Mouse (Mus musculus): ENCODE data around the gene Ap5z1. TPM values are rescaled to one million over a fixed set of nuclear protein-coding genes. Genes with fewer than 3 reads are reported as not detected.

Gene Ap5z1
- 9.9 and 11.8 TPM in 2 replicates for polyA plus RNA-seq (2015; fragmentation: Nextera tagmentation; extraction: Ambion mirVana)

DNA sequence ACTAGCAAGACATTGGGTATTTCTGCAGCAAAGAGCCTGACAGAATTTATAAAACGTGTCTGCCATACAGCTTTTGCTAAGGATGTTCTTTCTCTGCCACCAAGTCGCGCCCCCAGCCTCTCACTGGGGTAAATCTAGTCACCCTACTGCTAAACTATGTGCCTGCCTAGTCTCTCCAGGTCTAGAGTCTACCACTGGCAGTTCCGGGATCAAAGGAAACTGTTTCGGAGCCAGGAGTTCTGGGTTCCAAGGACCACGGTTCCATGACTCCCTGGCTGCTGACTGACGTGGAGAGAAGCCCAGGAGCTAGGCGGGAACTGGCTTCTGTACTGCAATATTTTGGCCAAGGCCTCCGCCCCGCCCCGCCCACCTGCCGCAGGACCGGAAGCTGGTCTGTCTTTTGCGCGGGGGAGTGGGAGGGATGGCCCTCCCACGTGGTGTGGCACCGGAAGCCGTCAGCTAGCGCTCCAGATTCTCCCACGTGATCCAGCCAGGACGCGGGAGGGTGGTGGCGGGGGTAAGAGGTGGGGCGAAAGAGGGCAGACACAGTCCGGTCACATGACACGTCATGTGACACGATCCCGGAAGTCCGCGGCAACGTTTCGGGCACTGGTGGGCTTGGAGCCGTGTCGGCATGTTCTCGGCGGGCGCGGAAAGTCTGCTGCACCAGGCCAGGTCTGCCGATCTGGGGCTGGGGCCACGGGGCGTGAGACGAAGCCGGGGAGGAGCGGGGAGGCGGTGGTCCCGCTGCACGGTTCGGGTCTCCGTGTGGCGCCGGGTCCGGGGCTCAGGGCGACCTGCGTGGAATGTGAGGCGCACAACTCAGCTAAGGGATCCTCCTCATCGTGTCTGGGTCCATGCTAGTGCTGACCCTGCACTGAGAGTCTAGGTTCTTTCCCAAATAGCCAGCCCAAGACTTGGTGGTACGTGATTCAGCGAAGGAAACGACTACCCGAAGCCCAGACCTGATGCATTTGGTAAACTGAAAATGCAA, at the start of gene Ap5z1:
Gene Ap5z1 (plus strand): TSS at position 484 of the 994 bp plus-strand sequence.
- Histone ChIP-seq H3K27ac (replicated peaks) (peak within 1 kb of the TSS; percentile 92), H3K4me3 (replicated peaks) (peak within 1 kb of the TSS; percentile 71), H3K9ac (peak within 1 kb of the TSS; percentile 59), H3K9me3 (replicated peaks) (no peaks in the 10 kb centered on the region), H3K4me1 (peaks cover 31% of the 10 kb centered on the region), H3K36me3 (peaks cover 20% of the 10 kb centered on the region), H3K27me3 (no peaks in the 10 kb centered on the region), H3K4me2 (replicated peaks) (peak within 1 kb of the TSS; percentile 86)
- 2% methylated on average over 60 of the region's 60 CpGs for WGBS
- peak; percentile 93 for ATAC-seq (ENCODE audit: insufficient number of reproducible peaks, low FRiP score, low TSS enrichment, low read depth)

DNA sequence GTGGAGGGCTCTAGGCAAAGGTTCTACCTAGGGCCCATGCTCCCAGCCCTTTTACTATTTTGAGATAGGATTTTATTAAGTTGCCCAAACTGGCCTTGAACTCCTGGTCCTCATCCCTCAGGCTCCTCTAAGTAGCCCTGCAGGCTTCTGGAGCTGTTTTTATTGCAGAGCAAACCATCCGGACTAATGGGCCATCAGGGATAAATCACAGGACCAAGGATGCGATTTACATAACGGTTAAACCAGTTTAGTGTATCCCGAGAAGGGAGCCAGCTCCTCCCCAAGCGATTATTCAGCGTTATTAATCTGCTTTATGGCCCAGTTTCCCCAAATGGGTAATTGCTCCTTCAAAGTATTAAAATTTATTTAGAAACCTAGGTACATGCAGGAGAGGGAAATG, 48.3 kb upstream of the Ap5z1 start:
- 62% methylated on average over 6 of the region's 6 CpGs for WGBS
- Histone ChIP-seq H3K27ac (replicated peaks) (no peak overlapping the region), H3K4me3 (replicated peaks) (no peak overlapping the region), H3K27me3 (no peaks in the 10 kb centered on the region), H3K4me1 (peaks cover 49% of the 10 kb centered on the region), H3K4me2 (replicated peaks) (no peak overlapping the region), H3K36me3 (peaks cover 20% of the 10 kb centered on the region), H3K9me3 (replicated peaks) (no peaks in the 10 kb centered on the region), H3K9ac (no peak overlapping the region)
- ATAC-seq (ENCODE audit: insufficient number of reproducible peaks, low FRiP score, low TSS enrichment, low read depth): no peak

GRCm38 (mm10) chr5:142416070-142416775, 47.5 kb upstream of the Ap5z1 start:
- no peak for ATAC-seq (ENCODE audit: insufficient number of reproducible peaks, low FRiP score, low TSS enrichment, low read depth)
- Histone ChIP-seq H3K9me3 (replicated peaks) (no peaks in the 10 kb centered on the region), H3K36me3 (peaks cover 20% of the 10 kb centered on the region), H3K4me1 (peaks cover 41% of the 10 kb centered on the region), H3K27me3 (no peaks in the 10 kb centered on the region), H3K4me2 (replicated peaks) (no peak overlapping the region), H3K27ac (replicated peaks) (0 out of 2 replicates have a peak overlapping the region, but pooled peaks have one; percentile 24), H3K4me3 (replicated peaks) (no peak overlapping the region), H3K9ac (no peak overlapping the region)
- WGBS: 30% methylated on average over 14 of the region's 14 CpGs

- H3K4me2 ChIP-seq (replicated peaks): no peak overlapping the region
- WGBS: 80% methylated on average over 3 of the region's 3 CpGs
- H3K9me3 ChIP-seq (replicated peaks): no peaks in the 10 kb centered on the region
- peaks cover 41% of the 10 kb centered on the region for H3K4me1 ChIP-seq
- H3K27ac ChIP-seq (replicated peaks): no peak overlapping the region
- no peak overlapping the region for H3K4me3 ChIP-seq (replicated peaks)
- H3K36me3 ChIP-seq: peaks cover 22% of the 10 kb centered on the region
- no peaks in the 10 kb centered on the region for H3K27me3 ChIP-seq
- H3K9ac ChIP-seq: no peak overlapping the region
- no peak for ATAC-seq (ENCODE audit: insufficient number of reproducible peaks, low FRiP score, low TSS enrichment, low read depth)
Measured at GRCm38 (mm10) chr5:142417104-142417503, 46.6 kb upstream of the Ap5z1 start.

DNA sequence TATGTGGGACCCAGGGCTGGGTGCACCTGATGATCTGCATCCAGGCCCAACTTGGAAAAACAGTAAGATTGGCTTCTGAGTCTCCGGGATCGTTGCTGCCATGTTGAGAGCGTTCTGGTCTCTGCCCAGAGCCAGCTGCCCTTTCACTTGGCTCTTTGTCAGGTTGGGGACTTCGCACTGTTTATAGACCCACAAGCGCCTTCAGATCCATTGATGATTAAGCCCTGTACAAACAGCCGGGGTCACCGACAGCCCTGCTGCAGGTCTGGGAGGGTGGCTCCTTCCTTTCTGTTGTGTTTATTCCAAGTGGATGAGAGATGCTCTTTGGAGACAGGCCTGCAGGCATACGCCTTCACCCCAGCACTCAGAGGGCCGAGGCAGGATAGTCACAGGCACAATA, 45.9 kb upstream of the Ap5z1 start:
- no peak overlapping the region for H3K9ac ChIP-seq
- 75% methylated on average over 9 of the region's 9 CpGs for WGBS
- ATAC-seq (ENCODE audit: insufficient number of reproducible peaks, low FRiP score, low TSS enrichment, low read depth): no peak
- H3K4me3 ChIP-seq (replicated peaks): no peak overlapping the region
- H3K27ac ChIP-seq (replicated peaks): no peak overlapping the region
- H3K4me2 ChIP-seq (replicated peaks): no peak overlapping the region
- peaks cover 33% of the 10 kb centered on the region for H3K4me1 ChIP-seq
- no peaks in the 10 kb centered on the region for H3K27me3 ChIP-seq
- H3K9me3 ChIP-seq (replicated peaks): no peaks in the 10 kb centered on the region
- H3K36me3 ChIP-seq: peaks cover 23% of the 10 kb centered on the region

DNA sequence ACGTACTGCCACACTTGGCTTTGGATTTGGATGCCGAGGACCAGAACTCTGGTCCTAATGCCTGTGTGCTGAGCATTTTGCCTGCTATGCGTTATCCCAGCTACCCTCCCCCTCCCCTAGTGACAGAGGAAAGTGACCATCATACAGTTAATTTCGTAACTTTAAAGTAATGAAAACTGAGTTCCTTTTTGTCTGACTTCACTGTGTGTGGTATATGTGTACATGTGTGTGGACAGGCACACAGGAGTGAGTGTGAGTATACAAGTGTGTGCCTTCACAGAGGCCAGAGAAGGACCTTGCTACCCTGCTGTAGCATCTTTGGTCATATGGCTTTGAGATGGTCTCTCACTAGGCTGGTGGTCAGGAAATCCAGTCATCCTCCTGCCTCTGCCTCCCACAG, 45.3 kb upstream of the Ap5z1 start:
- H3K9me3 ChIP-seq (replicated peaks): no peaks in the 10 kb centered on the region
- peaks cover 23% of the 10 kb centered on the region for H3K36me3 ChIP-seq
- H3K4me2 ChIP-seq (replicated peaks): no peak overlapping the region
- H3K4me1 ChIP-seq: peaks cover 28% of the 10 kb centered on the region
- H3K9ac ChIP-seq: no peak overlapping the region
- H3K27me3 ChIP-seq: no peaks in the 10 kb centered on the region
- H3K27ac ChIP-seq (replicated peaks): no peak overlapping the region
- WGBS: 90% methylated on average over 4 of the region's 4 CpGs
- H3K4me3 ChIP-seq (replicated peaks): no peak overlapping the region
- no peak for ATAC-seq (ENCODE audit: insufficient number of reproducible peaks, low FRiP score, low TSS enrichment, low read depth)

DNA sequence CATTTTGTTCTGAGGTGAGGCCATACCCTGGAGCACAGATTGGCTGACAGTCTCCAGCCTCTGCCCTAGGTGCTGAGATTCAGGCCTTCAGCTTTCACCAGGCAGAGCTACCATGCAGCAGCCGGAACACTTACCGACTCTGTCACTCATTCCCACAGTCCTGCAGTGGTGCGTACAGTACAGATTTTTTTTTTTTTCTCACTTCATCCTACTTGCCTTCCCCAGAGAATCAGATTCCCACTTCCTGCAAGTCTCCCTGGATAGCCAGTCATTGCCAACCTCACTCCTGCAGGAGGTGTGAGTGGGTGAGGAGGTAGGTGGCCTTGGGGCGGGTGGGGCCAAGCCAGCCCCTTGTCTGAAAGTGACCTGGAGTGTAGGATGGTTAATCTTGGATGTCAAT, 43.4 kb upstream of the Ap5z1 start:
- Histone ChIP-seq H3K36me3 (peaks cover 23% of the 10 kb centered on the region), H3K27me3 (no peaks in the 10 kb centered on the region), H3K9me3 (replicated peaks) (no peaks in the 10 kb centered on the region), H3K4me1 (peaks cover 28% of the 10 kb centered on the region), H3K9ac (no peak overlapping the region), H3K4me2 (replicated peaks) (no peak overlapping the region), H3K4me3 (replicated peaks) (no peak overlapping the region), H3K27ac (replicated peaks) (no peak overlapping the region)
- 88% methylated on average over 4 of the region's 4 CpGs for WGBS
- ATAC-seq (ENCODE audit: insufficient number of reproducible peaks, low FRiP score, low TSS enrichment, low read depth): no peak

- H3K9me3 ChIP-seq (replicated peaks): no peaks in the 10 kb centered on the region
- 79% methylated on average over 9 of the region's 9 CpGs for WGBS
- H3K36me3 ChIP-seq: peaks cover 23% of the 10 kb centered on the region
- no peak overlapping the region for H3K27ac ChIP-seq (replicated peaks)
- no peak overlapping the region for H3K4me2 ChIP-seq (replicated peaks)
- no peak overlapping the region for H3K9ac ChIP-seq
- peaks cover 29% of the 10 kb centered on the region for H3K4me1 ChIP-seq
- ATAC-seq (ENCODE audit: insufficient number of reproducible peaks, low FRiP score, low TSS enrichment, low read depth): no peak
- no peaks in the 10 kb centered on the region for H3K27me3 ChIP-seq
- no peak overlapping the region for H3K4me3 ChIP-seq (replicated peaks)
Measured at GRCm38 (mm10) chr5:142420920-142421319, 42.8 kb upstream of the Ap5z1 start.

DNA sequence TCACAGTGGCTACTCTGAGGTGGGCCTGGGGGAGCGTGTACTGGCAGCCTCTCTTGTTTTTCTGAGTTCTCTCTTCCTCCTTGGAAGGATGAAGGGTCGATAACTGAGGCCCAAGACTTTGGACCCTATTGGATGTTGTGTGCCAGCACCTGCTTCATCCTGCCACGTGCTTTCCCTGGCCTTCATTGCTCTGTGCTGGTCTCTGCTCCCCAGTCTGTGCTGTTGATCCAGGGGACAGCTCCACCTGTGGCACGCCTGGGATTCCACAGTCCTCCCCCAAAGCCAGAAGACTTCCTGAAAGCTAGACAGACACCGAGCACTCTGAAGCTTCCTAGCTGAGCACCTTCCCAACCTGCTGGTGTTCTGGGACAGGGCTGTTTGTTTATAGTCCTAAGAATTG, 41.9 kb upstream of the Ap5z1 start:
- ATAC-seq (ENCODE audit: insufficient number of reproducible peaks, low FRiP score, low TSS enrichment, low read depth): no peak
- Histone ChIP-seq H3K9me3 (replicated peaks) (no peaks in the 10 kb centered on the region), H3K27me3 (no peaks in the 10 kb centered on the region), H3K4me1 (peaks cover 28% of the 10 kb centered on the region), H3K36me3 (peaks cover 23% of the 10 kb centered on the region), H3K9ac (no peak overlapping the region), H3K4me3 (replicated peaks) (no peak overlapping the region), H3K4me2 (replicated peaks) (no peak overlapping the region), H3K27ac (replicated peaks) (no peak overlapping the region)
- WGBS: 79% methylated on average over 5 of the region's 5 CpGs

- H3K4me3 ChIP-seq (replicated peaks): no peak overlapping the region
- no peak overlapping the region for H3K9ac ChIP-seq
- H3K36me3 ChIP-seq: peaks cover 22% of the 10 kb centered on the region
- H3K27me3 ChIP-seq: no peaks in the 10 kb centered on the region
- H3K9me3 ChIP-seq (replicated peaks): no peaks in the 10 kb centered on the region
- WGBS: 81% methylated on average over 10 of the region's 10 CpGs
- no peak overlapping the region for H3K4me2 ChIP-seq (replicated peaks)
- peaks cover 39% of the 10 kb centered on the region for H3K4me1 ChIP-seq
- H3K27ac ChIP-seq (replicated peaks): no peak overlapping the region
- ATAC-seq (ENCODE audit: insufficient number of reproducible peaks, low FRiP score, low TSS enrichment, low read depth): no peak
Measured at GRCm38 (mm10) chr5:142423141-142423540, 40.6 kb upstream of the Ap5z1 start.

- H3K9ac ChIP-seq: no peak overlapping the region
- WGBS: 50% methylated on average over 3 of the region's 3 CpGs
Measured at GRCm38 (mm10) chr5:142423701-142424100, 40.0 kb upstream of the Ap5z1 start.

More at GRCm38 (mm10) chr5:142423701-142424100, 40.0 kb upstream of the Ap5z1 start:
- Histone ChIP-seq H3K27me3 (no peaks in the 10 kb centered on the region), H3K27ac (replicated peaks) (no peak overlapping the region), H3K4me2 (replicated peaks) (no peak overlapping the region), H3K4me3 (replicated peaks) (no peak overlapping the region), H3K36me3 (peaks cover 18% of the 10 kb centered on the region; the same call in 1 of the 2 replicates), H3K9me3 (replicated peaks) (no peaks in the 10 kb centered on the region), H3K4me1 (peaks cover 39% of the 10 kb centered on the region)
- ATAC-seq (ENCODE audit: insufficient number of reproducible peaks, low FRiP score, low TSS enrichment, low read depth): no peak
